Comparison of ENCODE assay signal across 23 mouse cellular contexts in the genomic region with DNA sequence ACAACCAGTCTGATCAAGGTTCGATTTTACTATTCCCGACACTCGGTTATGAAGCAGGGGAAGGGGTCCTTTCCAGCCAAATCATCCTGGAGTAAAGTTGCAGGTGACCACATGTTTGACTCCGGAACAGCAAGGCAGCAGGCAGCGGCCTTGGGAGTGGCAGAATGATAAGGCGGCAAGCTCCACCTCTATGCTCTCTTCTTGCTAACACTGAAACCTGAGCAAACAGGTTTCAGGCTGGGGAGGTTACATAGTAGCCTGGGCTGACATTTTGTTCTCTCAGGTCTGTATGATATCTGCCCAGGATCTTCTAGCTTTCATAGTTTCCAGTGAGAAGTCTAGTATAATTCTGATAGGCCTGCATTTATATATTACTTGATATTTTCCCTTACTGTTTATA.
"Had no signal": no experiment of that assay in that cellular context is flagged by ENCODE, and none has a peak within 500 bp of the region (broad histone marks: within the 10 kb centered on the region; RNA-seq: fewer than 3 reads in every experiment).

No protein-coding gene starts in this region.

- H3K27ac ChIP-seq: kidney, embryonic 15.5 days; limb, embryonic 12.5 days; limb, embryonic 15.5 days; liver, embryonic 14.5 days; macrophage; midbrain, embryonic 12.5 days; midbrain, embryonic 15.5 days; neural tube, embryonic 12.5 days; neural tube, embryonic 15.5 days had no signal

- H3K36me3 ChIP-seq: kidney, embryonic 15.5 days; limb, embryonic 12.5 days; limb, embryonic 15.5 days; midbrain, embryonic 12.5 days; midbrain, embryonic 15.5 days; neural tube, embryonic 12.5 days; neural tube, embryonic 15.5 days had no signal

- H3K27me3 ChIP-seq: kidney, embryonic 15.5 days; limb, embryonic 12.5 days; limb, embryonic 15.5 days; midbrain, embryonic 12.5 days; midbrain, embryonic 15.5 days; neural tube, embryonic 12.5 days; neural tube, embryonic 15.5 days had no signal

- DNase-seq: kidney, adult 11 months; kidney, adult 8-10 months; kidney, postnatal 10 days; kidney, postnatal 4 days; left cerebral cortex, postnatal 4 days; liver, postnatal 0 days; lung, embryonic 14.5 days; retina, postnatal 1 day; right cerebral cortex, postnatal 25 days; spleen, adult 18-20 months; thymus, adult 18-20 months; thymus, postnatal 36 days had no signal

- H3K4me1 ChIP-seq: kidney, embryonic 15.5 days; limb, embryonic 12.5 days; limb, embryonic 15.5 days; midbrain, embryonic 12.5 days; midbrain, embryonic 15.5 days; neural tube, embryonic 12.5 days; neural tube, embryonic 15.5 days had no signal

- H3K9ac ChIP-seq: kidney, embryonic 15.5 days; limb, embryonic 12.5 days; limb, embryonic 15.5 days; liver, embryonic 14.5 days; liver, postnatal 0 days; lung, embryonic 14.5 days; midbrain, embryonic 12.5 days; midbrain, embryonic 15.5 days; neural tube, embryonic 12.5 days; neural tube, embryonic 15.5 days had no signal

- H3K9me3 ChIP-seq: kidney, embryonic 15.5 days; limb, embryonic 12.5 days; limb, embryonic 15.5 days; midbrain, embryonic 12.5 days; midbrain, embryonic 15.5 days; neural tube, embryonic 12.5 days; neural tube, embryonic 15.5 days had no signal

- H3K4me3 ChIP-seq: kidney, embryonic 15.5 days; limb, embryonic 12.5 days; limb, embryonic 15.5 days; midbrain, embryonic 12.5 days; midbrain, embryonic 15.5 days; neural tube, embryonic 12.5 days; neural tube, embryonic 15.5 days had no signal

- ATAC-seq: liver, postnatal 0 days; lung, postnatal 0 days; midbrain, embryonic 15.5 days had no signal

- H3K4me2 ChIP-seq: kidney, embryonic 15.5 days; limb, embryonic 12.5 days; limb, embryonic 15.5 days; liver, embryonic 11.5 days; lung, embryonic 14.5 days; midbrain, embryonic 12.5 days; midbrain, embryonic 15.5 days; neural tube, embryonic 12.5 days; neural tube, embryonic 15.5 days had no signal
